Mouse (Mus musculus) E14TG2a.4 (cell line): ENCODE measurements around the gene Bex2.

Experiments used
- CTCF ChIP-seq: conservative IDR thresholded peaks from 2 replicates; pipeline ENCODE4 v1.5.1; 2014; ENCODE audit warnings: low read length
- NANOG ChIP-seq: IDR thresholded peaks from 2 replicates; pipeline ENCODE4 v1.6.1; 2014; ENCODE audit warnings: borderline replicate concordance, low read length, mixed read lengths
- POU5F1 ChIP-seq: IDR thresholded peaks from 2 replicates; pipeline ENCODE4 v1.6.1; 2014; ENCODE audit warnings: low read length, borderline replicate concordance

GRCm38 (mm10) chrX:136104046-136104723 lies 36.1 kb upstream of the Bex2 start:
- TF ChIP-seq CTCF (no peak), NANOG (no peak), POU5F1 (no peak)
